Mouse (Mus musculus) erythroblast, adult 5-6 weeks (primary cell): ENCODE measurements around the gene Lysmd2. TPM values are rescaled to one million over a fixed set of nuclear protein-coding genes. Genes with fewer than 3 reads are reported as not detected.
"Not testable (repeated sequence)": the region's sequence is repeated elsewhere in the genome, so short reads cannot be mapped to it uniquely, and the experiment has no call there.

Experiments
- ATAC-seq: replicated peaks from 2 replicates; pipeline ENCODE4 v1.8.0; 2016; ENCODE audit warnings: moderate number of reproducible peaks, mild to moderate bottlenecking, moderate TSS enrichment, inconsistent platforms; ENCODE audit not compliant: poor library complexity, low FRiP score, severe bottlenecking
- total RNA-seq, 2 experiments: library from RNA; stranded (forward) in 1 of 2; stranded (reverse) in 1 of 2; fragments of 150-400 nt in 1 of 2; fragments of 200-764, 138-1000 nt in 1 of 2; gene quantifications; 2 replicates each; pipeline versions ENCODE4 v1.2.3 to v1.2.4; 2015 to 2017; ENCODE audit warnings: low replicate concordance in 2 of 2

Gene Lysmd2
- total RNA-seq, 2 experiments from 2014 or later = 2.1 to 2.9 TPM

- ATAC-seq = no peak
Observed at GRCm38 (mm10) chr9:75621428-75621827, 4.1 kb upstream of the Lysmd2 start.

GRCm38 (mm10) chr9:75624983-75625555 is 472 bp upstream of the Lysmd2 start:
- ATAC-seq = no peak

DNA sequence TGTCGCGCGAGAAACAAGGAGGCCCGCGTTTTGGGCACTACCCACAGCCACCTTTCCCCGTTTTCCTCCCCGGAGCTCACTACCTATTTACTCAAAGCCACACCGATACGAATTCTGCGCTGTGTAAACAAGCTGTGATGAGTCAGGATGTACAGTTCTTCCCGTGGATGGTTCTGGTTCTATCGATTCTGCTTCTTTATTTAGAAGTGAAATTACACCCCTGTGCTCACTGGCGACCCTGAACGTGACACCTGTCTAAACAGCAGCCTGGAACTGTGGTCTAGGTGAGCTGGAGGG is 715 bp downstream of the Lysmd2 start:
- no peak for ATAC-seq

DNA sequence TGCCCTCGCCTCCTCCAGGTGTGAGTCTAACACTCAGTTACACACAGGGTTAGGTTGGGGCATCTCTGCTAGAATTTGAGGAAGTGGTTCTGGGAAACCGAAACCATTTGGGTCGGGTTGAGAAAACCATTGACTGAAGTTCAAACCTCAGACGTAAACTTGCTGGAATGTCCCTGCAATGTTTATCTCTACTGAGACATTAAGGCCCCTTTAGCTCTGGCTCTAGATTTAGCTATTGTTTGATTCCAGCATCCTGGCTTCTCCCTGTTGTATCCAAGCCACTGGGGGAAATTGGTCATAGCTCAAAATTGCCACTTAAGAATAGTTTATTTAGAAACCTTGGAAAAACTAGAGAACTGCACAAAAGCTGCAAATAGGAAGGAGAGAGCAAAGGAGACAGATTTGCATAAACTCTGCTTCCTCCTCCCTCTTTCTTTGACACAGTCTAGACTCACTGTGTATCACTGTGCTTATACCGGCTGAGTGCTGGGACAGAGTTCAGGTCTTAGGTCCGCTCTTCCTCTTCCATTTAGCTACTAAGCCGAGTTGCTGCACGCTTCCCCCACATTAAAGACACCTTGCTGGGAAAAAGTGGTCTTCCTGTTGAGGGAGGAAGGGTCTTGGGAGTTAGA is 5.4 kb downstream of the Lysmd2 start:
- ATAC-seq = no peak

DNA sequence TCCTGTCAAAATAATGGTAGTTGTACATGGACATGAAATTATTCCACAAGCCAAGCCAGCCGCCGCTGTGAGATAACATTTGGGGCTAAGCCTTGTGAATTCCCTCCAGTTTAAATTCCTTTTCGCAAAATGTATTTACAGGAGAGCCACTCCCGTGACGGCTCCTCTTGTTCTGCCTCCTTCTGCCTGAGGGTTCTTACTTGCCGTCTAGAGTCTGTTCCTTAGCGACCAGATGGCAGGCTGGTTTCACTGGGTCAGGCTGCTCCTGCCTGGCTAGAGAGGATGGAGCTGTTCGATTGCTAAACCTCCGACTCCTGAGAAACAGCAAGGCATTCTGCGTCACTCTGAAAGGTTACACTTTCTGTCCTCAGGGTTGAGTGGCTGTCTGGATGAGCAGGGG is 6.6 kb downstream of the Lysmd2 start:
- no peak for ATAC-seq

DNA sequence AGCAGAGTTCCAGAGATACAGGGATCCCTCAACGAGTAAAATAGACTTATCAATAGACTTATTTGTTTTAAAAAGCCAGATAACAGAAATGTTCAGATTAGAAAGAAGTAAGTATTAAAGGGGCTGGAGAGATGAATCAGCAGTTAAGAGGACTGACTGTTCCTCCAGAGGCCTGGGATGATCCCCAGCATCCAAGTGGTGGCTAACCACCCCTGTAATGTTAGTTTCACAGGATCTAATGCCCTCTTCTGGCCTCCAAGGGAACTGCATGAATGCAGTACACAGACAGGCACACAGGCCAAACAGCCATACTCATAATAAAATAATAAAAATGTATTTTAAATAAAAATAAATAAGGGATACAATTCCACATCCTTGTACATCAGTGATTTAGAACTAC is 7.4 kb downstream of the Lysmd2 start:
- ATAC-seq = no peak

DNA sequence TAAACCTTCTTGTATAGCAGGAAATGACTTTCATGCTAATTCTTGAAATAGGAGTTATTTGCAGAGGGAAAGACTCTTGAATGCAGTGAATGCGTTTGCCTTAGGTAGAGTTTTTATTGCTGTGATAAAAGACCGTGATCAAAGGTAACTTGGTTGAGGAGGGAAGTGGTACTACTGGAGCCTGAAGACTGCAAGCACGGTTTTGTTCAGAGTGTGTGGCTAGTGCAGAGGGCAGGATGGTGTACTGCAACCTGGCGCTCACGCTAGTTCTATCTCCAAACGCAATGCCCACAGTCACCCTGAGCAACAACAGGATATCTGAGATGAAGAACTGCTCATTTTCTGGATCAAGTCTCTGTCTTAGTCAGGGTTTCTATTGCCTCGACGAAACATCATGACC is 8.1 kb downstream of the Lysmd2 start:
- ATAC-seq = no peak

GRCm38 (mm10) chr9:75634226-75634625 is 8.7 kb downstream of the Lysmd2 start:
- ATAC-seq = no peak

DNA sequence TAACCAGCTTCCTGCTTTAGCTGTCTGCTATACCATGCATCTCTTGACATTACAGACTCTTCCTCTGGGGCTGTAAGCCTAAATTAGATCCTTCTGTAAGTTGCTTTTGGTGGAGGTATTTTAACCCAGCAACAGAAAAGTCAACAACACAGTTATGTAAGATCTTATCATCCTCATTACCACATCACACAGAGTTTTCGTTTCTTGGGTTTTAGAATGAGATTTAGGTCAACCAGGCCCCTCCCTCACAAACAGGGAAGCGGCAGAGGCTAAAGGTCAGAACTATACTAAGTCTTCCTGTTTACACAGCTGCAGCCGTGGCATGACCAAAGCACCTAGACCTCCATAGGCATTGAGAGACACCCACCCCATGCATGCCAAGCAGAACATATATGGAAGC is 19.9 kb downstream of the Lysmd2 start:
- ATAC-seq = no peak

- ATAC-seq = no peak
Observed at GRCm38 (mm10) chr9:75653981-75654911, 28.7 kb downstream of the Lysmd2 start.

DNA sequence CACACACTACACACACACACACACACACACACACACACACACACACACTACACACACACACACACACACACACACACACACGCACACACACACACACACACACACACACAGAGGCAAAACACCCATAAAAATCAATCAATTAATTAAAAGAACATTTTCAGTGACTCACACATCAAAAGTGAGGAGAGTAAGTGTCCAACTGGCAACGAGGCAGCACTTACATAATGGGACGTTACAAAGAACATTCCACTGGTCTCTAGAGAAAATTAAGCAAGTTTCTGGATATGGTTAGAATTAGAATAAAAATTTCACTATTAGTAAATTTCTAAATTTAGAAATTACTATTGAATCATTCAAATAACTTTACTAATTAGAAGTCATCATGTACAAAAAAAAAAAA is 30.9 kb downstream of the Lysmd2 start:
- not testable (repeated sequence) for ATAC-seq

GRCm38 (mm10) chr9:75660917-75661316 is 35.4 kb downstream of the Lysmd2 start:
- no peak for ATAC-seq

DNA sequence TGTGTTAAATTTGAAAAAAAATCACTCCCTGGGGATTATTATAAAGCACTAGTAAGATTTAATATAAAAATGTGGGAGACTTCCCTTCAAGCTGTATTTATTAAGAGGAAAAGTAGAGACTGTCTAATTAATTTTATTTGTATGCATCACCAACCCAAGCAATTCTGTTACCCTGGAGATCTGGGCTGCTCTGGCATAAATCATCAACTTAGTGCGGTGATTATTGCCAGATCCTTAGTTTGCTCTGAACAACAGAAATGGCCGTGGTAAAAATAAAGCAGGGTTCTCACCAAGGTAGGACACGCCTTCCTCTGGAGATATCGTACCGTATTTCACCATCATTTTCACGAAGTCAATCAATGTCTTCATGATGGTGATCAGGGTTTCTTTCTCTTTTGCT is 39.8 kb downstream of the Lysmd2 start:
- no peak for ATAC-seq

DNA sequence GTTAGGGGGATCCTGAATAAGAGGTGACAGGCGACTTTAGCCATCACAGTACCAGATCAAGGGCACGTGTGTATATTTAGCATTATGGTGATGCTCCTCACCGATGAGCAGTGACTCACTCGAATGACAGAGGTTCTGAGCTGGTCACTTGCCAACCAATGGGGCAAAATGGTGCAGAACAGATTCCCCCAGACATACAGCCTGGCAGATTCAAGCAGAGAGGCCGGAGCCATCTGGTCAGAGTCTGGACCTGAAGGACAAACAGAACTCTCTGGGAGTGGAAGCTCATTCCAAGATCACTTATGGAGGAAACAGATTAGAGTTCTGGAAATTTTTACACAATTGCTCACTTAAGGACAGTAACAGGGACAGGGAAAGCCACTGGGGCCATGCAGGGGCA is 41.1 kb downstream of the Lysmd2 start:
- no peak for ATAC-seq

GRCm38 (mm10) chr9:75672769-75673168 is 47.2 kb downstream of the Lysmd2 start:
- ATAC-seq = no peak

DNA sequence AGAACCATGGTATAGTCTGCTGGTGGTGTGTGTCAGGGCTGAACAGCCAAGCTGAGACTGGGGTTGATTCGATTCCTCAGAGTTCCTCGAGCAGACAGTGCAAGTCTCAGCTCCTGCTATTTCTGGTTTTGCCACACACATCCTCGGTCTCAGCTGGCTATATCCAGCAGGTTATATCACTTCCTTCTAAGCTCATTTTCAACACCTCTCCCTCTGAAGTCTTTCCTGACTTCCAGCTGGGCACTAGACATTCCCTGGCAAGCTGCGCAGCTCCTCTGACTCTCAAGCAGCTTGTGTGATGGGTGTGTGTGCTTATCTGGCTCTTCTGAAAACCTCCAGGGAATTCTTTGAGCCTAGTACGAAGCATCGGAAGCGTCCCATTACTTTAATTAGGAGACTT is 50.7 kb downstream of the Lysmd2 start:
- ATAC-seq = no peak

DNA sequence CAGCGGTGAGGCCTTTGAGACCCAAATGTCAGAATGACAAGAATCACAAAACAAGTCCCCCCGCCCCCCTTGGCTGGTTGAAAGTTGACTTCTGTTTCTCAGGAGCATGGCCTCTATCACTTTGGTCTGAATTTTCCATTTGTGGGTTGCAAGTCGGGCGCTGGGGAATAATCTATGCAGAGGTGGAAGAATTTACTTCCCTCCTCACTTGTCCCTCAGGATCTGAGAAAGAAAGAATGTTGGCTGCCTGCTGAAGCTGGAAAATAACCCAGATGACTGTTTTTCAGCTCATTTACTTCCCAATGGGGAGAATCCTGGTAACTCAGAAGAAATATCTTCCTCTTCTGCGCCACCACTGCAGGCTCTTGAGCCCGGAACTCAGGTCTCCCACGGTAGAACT is 52.8 kb downstream of the Lysmd2 start:
- no peak for ATAC-seq

DNA sequence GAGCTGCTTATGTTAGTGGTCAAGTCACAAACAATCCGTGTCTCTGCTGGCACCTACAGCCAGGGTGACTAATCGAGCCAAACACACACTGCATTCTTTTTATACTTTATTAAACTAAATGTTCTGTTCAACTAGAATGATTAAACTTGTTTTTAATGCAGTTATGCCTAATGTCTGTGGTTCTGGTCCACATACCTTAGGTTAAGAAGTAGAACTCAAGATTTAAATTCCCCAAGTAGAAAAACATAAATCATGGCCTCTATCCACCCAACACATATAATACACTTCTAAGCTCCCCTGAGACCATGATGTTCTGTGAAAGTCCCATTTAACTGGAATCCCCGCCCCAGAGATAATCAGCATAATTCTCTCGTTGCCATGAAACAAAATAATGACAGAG is 54.1 kb downstream of the Lysmd2 start:
- no peak for ATAC-seq

GRCm38 (mm10) chr9:75680606-75681005 is 55.1 kb downstream of the Lysmd2 start:
- no peak for ATAC-seq

- no peak for ATAC-seq
Observed at GRCm38 (mm10) chr9:75683426-75684191, 58.1 kb downstream of the Lysmd2 start, which contains the start of gene Scg3. Gene Scg3, minus strand, starts transcription at chr9:75684056.
